Mouse (Mus musculus) cerebellum, postnatal 14 days (tissue): ENCODE measurements around the gene Ash1l.
"Not testable (repeated sequence)": the region's sequence is repeated elsewhere in the genome, so short reads cannot be mapped to it uniquely, and the experiment has no call there.

Source experiments
- DNase-seq, 2 experiments: peaks; one replicate each; pipeline ENCODE4 v3.0.0; 2021; ENCODE audit warnings: mixed read lengths in 2 of 2

Gene Ash1l

GRCm38 (mm10) chr3:88963211-88963610 lies 12.8 kb downstream of the Ash1l start:
- not testable (repeated sequence) for DNase-seq

GRCm38 (mm10) chr3:88975012-88975411 lies 24.6 kb downstream of the Ash1l start:
- DNase-seq = no peak

- peak; percentile 6 to 23 for DNase-seq
Observed at GRCm38 (mm10) chr3:88981206-88982010, 31.0 kb downstream of the Ash1l start.

- DNase-seq = no peak
Observed at GRCm38 (mm10) chr3:88983921-88984381, 33.5 kb downstream of the Ash1l start.

- DNase-seq = no peak
Observed at GRCm38 (mm10) chr3:88992793-88993192, 42.4 kb downstream of the Ash1l start.

GRCm38 (mm10) chr3:89001536-89001935 lies 51.1 kb downstream of the Ash1l start:
- DNase-seq = no peak

GRCm38 (mm10) chr3:89030896-89031295 lies 80.5 kb downstream of the Ash1l start:
- peak in 1 of 2 experiments; percentile 7 for DNase-seq

GRCm38 (mm10) chr3:89043359-89043758 lies 92.9 kb downstream of the Ash1l start:
- DNase-seq = no peak

GRCm38 (mm10) chr3:89058361-89058760 lies 107.9 kb downstream of the Ash1l start:
- DNase-seq = no peak

- DNase-seq = peak; percentile 48 to 58
Observed at GRCm38 (mm10) chr3:89058783-89059182, 108.4 kb downstream of the Ash1l start.

GRCm38 (mm10) chr3:89061696-89062095 lies 111.3 kb downstream of the Ash1l start:
- no peak for DNase-seq

GRCm38 (mm10) chr3:89067265-89067664 lies 116.8 kb downstream of the Ash1l start:
- DNase-seq = no peak

- DNase-seq = no peak
Observed at GRCm38 (mm10) chr3:89077383-89077782, 127.0 kb downstream of the Ash1l start.

GRCm38 (mm10) chr3:89082287-89082686 lies 131.9 kb downstream of the Ash1l start:
- not testable (repeated sequence) for DNase-seq

- no peak for DNase-seq
Observed at GRCm38 (mm10) chr3:89084133-89084532, 133.7 kb downstream of the Ash1l start.

- no peak for DNase-seq
Observed at GRCm38 (mm10) chr3:89084654-89085190, 134.3 kb downstream of the Ash1l start.

- DNase-seq = peak; percentile 85 to 97
Observed at GRCm38 (mm10) chr3:89087338-89088110, 137.1 kb downstream of the Ash1l start.

GRCm38 (mm10) chr3:89088974-89089373 lies 138.6 kb downstream of the Ash1l start:
- no peak for DNase-seq

- peak; percentile 86 for DNase-seq
Observed at GRCm38 (mm10) chr3:89089882-89090591, 139.6 kb downstream of the Ash1l start.

GRCm38 (mm10) chr3:89090694-89091655 lies 140.6 kb downstream of the Ash1l start:
- DNase-seq = peak; percentile 90 to 91

GRCm38 (mm10) chr3:89091811-89092508 lies 141.5 kb downstream of the Ash1l start:
- DNase-seq = peak; percentile 48 to 50
